Mouse (Mus musculus) R1 (cell line): ENCODE data around the gene Lemd2.
A peak's percentile ranks its signal among the peaks of the same experiment; 100 is the strongest.
"Not testable (repeated sequence)": the region's sequence is repeated elsewhere in the genome, so short reads cannot be mapped to it uniquely, and the experiment has no call there.

Experiments
- DNase-seq: peaks from one replicate; pipeline ENCODE4 v3.0.0-alpha.2; 2018; ENCODE audit warnings: low read depth, low spot score

Lemd2 gene

DNA sequence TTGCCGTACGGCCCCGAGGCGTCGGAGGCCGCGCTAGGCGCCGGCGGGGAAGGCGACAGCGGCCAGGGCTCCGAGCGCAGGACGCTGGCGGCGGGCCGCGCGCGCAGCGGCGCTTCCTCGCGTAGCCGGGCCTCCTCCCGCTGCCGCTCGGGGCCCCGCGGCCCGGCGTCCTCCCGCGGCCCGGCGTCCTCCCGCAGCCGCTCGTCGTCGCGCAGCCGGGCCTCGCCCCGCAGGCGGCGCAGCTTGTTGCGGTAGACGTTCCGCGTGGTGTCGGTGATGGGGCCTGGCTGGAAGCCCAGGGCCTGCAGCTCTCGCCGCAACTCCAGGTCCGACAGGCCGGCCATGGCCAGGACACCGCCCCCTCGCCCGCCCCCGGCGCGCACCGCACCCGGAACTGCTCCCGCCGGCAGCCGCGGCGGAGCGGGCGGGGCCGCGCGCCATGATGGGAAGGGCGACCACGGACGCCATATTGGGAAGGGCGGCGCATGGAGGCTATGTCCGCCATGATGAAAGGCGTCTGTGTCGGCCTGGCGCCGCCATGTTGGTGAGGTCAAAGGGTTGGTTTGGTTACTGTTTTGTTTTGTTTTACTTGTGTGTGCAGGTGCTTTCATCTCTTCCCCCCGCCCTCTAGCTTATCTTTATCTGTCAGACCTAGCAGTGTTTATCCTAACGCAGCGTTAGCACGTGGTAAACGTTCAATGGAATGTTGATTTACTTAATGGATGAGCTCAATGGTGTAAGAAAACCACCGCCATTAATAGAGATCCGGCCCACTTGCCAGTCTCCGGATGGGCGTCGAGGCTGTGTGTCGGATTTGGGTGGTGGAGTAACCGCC, at the start of gene Lemd2:
TSS of gene Lemd2 (minus strand) at position 395 of the 835 bp plus-strand sequence.
- peak; percentile 93 for DNase-seq

DNA sequence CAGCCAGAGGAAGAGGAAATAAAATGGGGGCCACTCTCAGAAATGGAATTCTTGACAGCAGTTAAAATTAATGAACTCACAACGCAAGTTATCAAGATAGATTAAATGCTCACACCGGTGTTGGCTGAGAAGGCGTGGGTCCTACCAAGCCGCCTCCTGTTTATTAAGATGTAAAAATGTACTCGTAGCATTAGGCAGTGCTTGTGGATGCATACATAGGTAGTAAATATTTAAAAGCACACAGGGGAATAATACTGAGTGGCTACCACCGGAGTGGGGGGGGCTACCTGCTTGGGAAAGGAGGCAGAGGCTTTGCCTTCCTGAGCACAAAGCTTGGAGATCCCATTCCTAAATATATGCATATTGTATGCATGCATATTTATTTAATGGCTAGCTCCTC, 46.9 kb upstream of the Lemd2 start:
- DNase-seq: no peak

- DNase-seq: no peak
Measured at GRCm38 (mm10) chr17:27250461-27250860, 46.2 kb upstream of the Lemd2 start.

DNA sequence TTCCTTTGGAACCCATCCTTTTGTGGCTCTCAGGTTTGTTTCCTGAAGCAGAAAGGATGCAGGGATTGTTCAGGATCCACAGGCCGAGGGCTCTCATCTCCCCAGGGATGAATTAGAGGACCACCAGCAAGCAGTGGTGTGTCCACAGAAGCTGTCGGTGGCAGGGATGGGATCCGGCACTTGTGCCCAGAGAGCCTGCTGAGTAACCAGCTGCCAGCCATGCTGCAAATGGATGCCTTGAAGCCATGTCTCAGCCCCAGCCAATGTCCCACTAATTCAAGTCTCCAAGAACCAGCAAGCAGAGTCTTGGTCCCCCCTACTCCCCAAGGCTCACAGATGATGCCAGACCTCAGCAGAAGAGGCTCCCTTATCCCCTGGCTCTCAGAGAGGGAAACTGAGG, 44.8 kb upstream of the Lemd2 start:
- DNase-seq: no peak

DNA sequence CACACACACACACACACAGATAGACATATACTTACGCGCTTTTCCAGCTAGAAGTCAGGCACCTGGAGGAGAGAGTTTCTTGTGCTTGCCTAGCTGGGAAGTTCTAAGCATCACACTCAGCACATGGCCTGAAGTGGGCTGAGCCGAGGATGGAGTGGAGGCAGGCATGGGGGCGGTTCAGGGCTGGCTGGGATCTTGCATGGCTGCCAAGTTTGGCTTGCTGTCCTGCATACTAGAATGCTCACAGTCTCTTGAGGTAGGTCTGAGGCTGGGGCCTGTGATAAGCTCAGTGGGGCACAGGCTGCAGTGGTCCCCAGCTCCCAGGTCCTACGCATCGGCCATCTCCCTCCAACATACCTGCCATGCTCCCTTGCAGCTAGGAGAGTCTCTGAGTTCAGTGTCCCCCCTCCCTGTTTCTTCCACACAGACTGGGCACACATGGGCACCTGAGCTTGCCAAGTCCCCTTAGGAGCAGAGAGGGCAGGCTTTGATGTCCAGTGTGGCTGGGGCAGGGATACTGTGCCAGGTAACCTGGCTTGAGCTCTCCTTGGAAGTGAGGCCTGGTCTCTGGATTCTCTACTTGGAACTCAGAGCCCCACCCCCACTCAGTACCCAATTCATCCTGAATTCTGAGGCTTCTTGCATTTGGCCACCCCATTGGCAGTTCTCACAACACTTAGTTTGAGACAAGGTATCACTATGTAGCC, 43.6 kb upstream of the Lemd2 start:
- DNase-seq: no peak

- DNase-seq: no peak
Measured at GRCm38 (mm10) chr17:27245851-27246381, 41.6 kb upstream of the Lemd2 start.

GRCm38 (mm10) chr17:27244912-27245311, 40.6 kb upstream of the Lemd2 start:
- no peak for DNase-seq

DNA sequence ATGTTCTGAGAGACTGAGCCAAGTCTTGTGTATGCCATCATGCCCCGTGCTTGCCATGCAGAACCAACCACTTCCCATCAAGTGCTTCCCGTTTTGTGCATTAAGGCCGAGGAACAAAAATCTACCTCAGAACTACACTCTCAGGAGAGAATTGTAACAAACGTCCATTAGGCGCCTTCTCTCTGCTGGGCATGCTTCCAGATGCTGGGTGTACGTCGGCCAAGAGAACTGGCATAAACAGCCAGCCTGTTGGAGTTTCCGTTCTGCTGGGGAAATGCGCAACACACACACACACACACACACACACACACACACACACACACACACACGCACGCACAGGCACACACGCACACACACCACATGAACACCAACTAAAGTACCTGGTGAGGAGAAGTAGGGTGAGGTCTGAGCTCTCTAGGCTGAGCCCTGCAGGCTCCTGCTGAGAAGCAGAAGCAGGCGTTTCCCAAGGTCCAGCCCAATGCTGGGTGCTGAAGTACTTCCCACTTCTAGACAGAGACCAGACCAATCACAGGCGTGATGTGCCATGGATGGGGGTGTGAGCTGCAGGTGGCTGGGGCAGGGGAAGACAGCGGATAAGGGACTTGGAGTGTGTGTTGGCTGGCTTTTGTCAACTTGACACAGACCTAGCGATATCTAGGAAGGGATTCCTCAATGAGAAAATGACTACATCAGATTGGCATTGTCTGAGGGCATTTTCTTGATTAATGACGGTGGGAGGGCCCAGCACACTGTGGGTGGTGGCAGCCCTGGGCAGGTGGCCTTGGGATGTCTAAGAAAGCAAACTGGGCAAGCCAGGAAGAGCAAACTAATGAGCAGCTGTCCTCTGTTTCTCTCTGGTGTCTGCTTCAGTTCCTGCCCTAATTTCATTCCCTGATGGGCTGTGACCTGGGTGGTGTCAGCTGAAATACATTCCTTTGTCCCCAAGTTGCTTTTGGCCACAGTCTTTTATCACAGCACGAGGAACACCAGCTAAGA, 38.2 kb upstream of the Lemd2 start:
- DNase-seq: no peak

- peak; percentile 69 for DNase-seq
Measured at GRCm38 (mm10) chr17:27240556-27241457, 36.5 kb upstream of the Lemd2 start.

GRCm38 (mm10) chr17:27239941-27240340, 35.7 kb upstream of the Lemd2 start:
- DNase-seq: no peak

- DNase-seq: peak; percentile 93
Measured at GRCm38 (mm10) chr17:27238637-27239036, 34.4 kb upstream of the Lemd2 start.

- no peak for DNase-seq
Measured at GRCm38 (mm10) chr17:27237731-27238130, 33.5 kb upstream of the Lemd2 start.

GRCm38 (mm10) chr17:27233298-27233697, 29.0 kb upstream of the Lemd2 start:
- DNase-seq: no peak

DNA sequence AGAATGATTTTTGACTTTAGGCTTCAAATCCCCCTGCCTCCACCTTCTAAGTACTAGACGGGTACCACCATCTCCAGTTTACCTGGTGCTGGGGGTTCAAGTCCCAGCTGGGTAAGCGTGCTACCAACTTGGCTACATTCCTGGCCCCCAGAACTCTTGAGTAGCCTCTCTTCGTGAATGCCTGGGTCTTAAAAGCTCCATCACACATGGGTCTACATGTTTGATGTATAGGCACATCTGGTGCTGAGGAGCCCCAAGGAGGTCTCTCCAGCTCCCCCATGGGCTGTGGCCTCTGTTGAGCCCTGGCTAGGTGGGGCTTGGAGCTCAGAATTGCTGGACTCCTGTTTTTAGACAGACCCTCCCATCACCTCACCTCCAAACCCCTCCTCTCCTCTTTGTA, 27.9 kb upstream of the Lemd2 start:
- DNase-seq: no peak

DNA sequence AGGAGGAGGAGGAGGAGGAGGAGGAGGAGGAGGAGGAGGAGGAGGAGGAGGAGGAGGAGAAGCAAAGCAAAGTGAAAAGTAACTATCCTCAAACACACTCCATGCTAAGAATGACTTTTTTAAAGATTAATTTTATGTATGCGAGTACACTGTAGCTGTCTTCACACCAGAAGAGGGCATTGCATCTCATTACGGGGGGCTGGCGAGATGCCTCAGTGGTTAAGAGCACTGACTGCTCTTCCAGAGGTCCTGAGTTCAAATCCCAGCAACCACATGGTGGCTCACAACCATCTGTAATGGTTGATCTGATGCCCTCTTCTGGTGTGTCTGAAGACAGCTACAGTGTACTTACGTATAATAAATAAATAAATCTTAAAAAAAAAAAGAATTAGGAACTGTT, 27.3 kb upstream of the Lemd2 start:
- DNase-seq: not testable (repeated sequence)

GRCm38 (mm10) chr17:27231146-27231503, 26.9 kb upstream of the Lemd2 start:
- no peak for DNase-seq

DNA sequence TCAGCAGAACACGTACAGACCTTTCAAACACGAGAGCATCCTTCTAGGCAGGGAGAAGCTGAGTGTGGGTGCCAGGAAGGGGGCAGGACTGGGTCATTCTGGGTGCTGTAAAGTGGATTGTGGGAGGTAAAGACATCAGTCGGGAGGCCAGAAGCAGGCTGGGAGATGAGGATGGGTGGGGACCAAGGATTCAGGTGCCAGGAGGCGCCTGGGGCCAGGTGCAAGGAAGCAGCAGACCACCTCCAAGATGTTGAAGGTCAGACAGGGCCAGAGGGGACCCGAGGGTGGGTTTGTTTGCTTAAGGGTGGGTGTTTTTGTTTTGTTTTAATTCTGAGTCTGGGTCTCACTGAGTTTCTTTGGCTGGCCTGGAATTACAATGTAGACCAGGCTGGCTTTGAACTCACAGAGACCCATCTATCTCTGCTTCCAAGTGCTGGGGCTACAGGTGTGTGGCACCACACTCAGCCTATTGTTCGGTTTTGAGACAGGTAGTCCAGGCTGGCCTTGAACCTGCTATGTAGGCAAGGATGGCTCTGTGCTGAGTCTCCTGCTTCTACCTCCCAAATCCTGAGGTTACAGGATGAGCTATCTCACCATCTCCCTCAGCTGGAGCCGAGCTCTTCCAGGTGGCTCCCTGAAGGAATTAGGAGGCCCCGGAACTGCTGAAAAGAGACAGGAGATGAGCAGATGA, 26.3 kb upstream of the Lemd2 start:
- DNase-seq: peak; percentile 49

DNA sequence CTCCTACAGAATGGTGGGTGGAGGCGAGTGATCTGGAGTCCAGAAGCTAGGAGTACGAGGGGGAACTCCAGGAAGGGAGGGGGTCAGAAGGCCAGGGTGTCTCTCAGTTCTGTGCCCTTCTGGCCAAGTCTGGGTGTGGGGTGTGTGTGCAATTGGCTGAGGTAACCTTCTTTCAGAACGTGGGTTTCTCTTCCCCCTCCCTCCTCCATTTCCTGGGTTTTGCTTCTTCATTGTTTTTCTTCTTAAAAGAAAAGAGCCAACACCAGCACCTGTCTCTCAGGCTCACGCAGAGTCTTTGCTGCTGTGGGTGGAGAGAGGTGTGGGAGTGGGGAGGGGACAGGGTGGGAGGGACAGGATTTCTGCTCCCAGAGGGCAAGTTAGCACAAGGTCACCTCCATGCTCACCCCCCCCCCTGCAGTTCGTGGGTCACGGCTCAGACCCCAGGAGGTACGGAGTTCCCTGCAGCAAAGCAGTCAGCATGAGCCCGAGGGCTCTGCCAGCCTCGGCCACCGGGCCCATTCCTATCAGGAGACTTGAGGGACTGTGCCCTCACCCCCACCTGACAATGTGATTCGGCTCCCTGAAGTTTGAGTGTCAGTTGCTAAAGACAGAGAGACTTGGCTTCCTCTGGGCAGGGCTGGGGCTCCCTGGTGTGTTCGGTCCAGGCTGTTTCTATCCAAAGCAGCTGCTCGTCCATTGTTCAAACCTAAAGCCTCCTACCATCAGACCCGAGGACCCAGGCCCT, 25.6 kb upstream of the Lemd2 start:
- peak; percentile 91 for DNase-seq

DNA sequence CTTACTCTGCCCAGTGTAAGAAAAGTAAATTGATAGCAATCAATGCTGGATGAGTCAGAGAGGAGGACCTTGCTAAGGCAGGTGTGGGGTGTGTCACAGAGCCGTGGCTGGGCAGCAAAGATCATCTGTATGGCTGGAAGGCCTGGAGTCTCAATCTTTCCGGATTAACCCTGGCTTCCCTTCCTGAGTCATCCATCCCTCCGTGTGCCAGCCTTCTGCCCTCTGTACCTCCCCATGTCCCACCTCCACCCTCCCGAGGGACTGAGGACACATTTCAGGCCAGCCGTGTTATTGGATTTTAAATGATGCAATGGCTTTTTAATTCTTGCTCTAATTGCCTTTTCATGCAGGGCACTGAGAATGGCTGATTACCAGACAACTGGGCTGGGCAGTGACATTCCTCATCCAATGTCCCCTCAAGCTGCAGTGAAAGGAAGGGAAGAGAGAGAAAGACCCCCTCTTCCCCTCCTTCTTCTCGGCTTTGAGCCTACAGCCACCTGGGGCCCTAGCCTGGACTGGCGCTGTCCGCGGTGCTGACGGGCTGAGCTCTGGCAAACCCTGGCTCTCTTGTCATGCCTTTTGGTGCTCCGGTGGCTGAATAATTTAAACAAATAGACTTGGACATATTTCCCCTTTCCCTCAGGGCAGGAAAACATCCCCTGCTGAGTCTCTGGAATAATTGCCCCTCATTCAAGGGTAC, 24.1 kb upstream of the Lemd2 start:
- DNase-seq: peak; percentile 80
